Mouse (Mus musculus): Measurements from ENCODE around the gene Tmem82. TPM values are rescaled to one million over a fixed set of nuclear protein-coding genes. Genes with fewer than 3 reads are reported as not detected.

Tmem82 gene
- polyA plus RNA-seq, 1 experiment from 2014 or later, result 0.43 TPM

DNA sequence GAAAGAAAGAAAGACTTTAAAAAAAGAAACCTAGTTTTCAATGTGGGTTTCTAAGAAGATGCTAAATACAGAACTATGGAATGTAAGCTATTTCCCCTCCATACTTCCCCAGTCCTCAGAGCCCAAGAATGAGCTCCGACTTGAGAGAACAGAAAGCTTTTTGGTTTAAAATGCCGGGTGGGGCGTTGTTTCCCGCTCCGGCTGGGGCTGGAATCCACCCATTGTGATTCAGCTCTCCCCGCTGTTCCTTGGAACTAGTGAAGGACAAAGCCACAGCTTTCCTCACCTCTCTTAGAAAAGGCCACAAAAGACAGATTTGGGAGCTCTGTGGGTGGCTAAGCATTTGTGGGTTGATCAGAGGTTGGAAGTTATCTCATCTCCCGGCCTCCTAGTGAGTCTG is 53.1 kb downstream of the Tmem82 start:
- Histone ChIP-seq H3K4me1 (ENCODE audit: control insufficient read depth in 2 of 2, insufficient read depth in 2 of 2, low read length in 2 of 2) (peaks cover 3 to 5% of the 10 kb centered on the region in 2 experiments; a peak in 3 of 4 replicates), H3K27me3 (ENCODE audit: control insufficient read depth, insufficient read depth, low read length) (no peaks in the 10 kb centered on the region), H3K27ac (replicated peaks in 1 of 2; ENCODE audit: control insufficient read depth in 1 of 2, insufficient read depth in 1 of 2, low read depth in 2 of 2, low read length in 2 of 2) (peak overlapping the region in 1 of 2 experiments; percentile 48; a peak in 1 of 4 replicates), H3K4me3 (ENCODE audit: control insufficient read depth in 1 of 2, insufficient read depth in 1 of 2, low read depth in 1 of 2, low read length in 2 of 2) (no peak overlapping the region), H3K4me2 (ENCODE audit: low read length) (no peak overlapping the region), H3K9me3 (ENCODE audit: control insufficient read depth, low read length) (no peaks in the 10 kb centered on the region), H3K36me3 (ENCODE audit: control insufficient read depth, insufficient read depth, low read length) (no peaks in the 10 kb centered on the region), H3K9ac (ENCODE audit: low read length) (no peak overlapping the region)
- 42% methylated on average over 7 of the region's 7 CpGs for WGBS
- no peak for ATAC-seq (ENCODE audit: insufficient number of reproducible peaks, insufficient read depth, low FRiP score, low read depth)

DNA sequence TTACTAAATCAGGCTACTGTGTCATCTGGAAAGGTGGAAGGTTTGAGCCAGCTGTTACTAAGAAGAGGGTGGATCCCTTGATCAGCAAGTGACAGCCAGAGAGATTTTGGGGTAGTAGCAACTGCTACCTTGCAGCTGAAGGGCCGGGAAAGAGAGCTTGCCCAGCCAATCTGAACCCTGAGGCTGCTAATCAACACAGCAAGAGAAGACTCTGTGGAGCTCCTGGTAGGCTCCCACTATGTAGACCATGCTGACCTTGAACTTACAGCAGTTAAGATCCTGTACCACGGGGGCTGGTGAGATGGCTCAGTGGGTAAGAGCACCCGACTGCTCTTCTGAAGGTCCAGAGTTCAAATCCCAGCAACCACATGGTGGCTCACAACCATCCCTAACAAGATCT is 53.8 kb downstream of the Tmem82 start:
- H3K27ac ChIP-seq (replicated peaks in 1 of 2; ENCODE audit: control insufficient read depth in 1 of 2, insufficient read depth in 1 of 2, low read depth in 2 of 2, low read length in 2 of 2), result no peak overlapping the region
- ATAC-seq (ENCODE audit: insufficient number of reproducible peaks, insufficient read depth, low FRiP score, low read depth), result no peak
- no peaks in the 10 kb centered on the region; a peak in 1 of 4 replicates for H3K4me1 ChIP-seq (ENCODE audit: control insufficient read depth in 2 of 2, insufficient read depth in 2 of 2, low read length in 2 of 2)
- H3K36me3 ChIP-seq (ENCODE audit: control insufficient read depth, insufficient read depth, low read length), result no peaks in the 10 kb centered on the region
- H3K4me2 ChIP-seq (ENCODE audit: low read length), result no peak overlapping the region
- H3K27me3 ChIP-seq (ENCODE audit: control insufficient read depth, insufficient read depth, low read length), result no peaks in the 10 kb centered on the region
- no peak overlapping the region for H3K4me3 ChIP-seq (ENCODE audit: control insufficient read depth in 1 of 2, insufficient read depth in 1 of 2, low read depth in 1 of 2, low read length in 2 of 2)
- no peaks in the 10 kb centered on the region for H3K9me3 ChIP-seq (ENCODE audit: control insufficient read depth, low read length)
- no peak overlapping the region for H3K9ac ChIP-seq (ENCODE audit: low read length)
- WGBS, result 69% methylated on average over 3 of the region's 3 CpGs

DNA sequence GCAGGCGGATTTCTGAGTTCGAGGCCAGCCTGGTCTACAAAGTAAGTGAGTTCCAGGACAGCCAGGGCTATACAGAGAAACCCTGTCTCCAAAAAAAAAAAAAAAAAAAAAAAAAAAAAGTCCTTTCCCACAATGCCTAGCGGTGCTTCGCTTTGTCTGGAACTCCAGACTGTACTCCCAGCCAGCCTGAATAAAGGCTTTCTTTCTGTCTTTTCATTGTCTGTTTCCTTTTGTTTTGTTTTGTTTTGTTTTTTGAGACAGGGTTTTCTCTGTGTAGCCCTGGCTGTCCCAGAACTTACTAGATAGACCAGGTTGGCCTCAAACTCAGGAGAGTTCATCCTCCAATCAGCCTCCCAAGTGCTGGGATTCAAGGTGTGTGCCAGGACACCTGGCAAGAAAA is 54.2 kb downstream of the Tmem82 start:
- 94% methylated on average over 4 of the region's 4 CpGs for WGBS

More for the DNA sequence above, 54.2 kb downstream of the Tmem82 start:
- Histone ChIP-seq H3K27ac (replicated peaks in 1 of 2; ENCODE audit: control insufficient read depth in 1 of 2, insufficient read depth in 1 of 2, low read depth in 2 of 2, low read length in 2 of 2) (no peak overlapping the region), H3K9me3 (ENCODE audit: control insufficient read depth, low read length) (no peaks in the 10 kb centered on the region), H3K36me3 (ENCODE audit: control insufficient read depth, insufficient read depth, low read length) (no peaks in the 10 kb centered on the region), H3K27me3 (ENCODE audit: control insufficient read depth, insufficient read depth, low read length) (no peaks in the 10 kb centered on the region), H3K9ac (ENCODE audit: low read length) (no peak overlapping the region), H3K4me3 (ENCODE audit: control insufficient read depth in 1 of 2, insufficient read depth in 1 of 2, low read depth in 1 of 2, low read length in 2 of 2) (no peak overlapping the region), H3K4me1 (ENCODE audit: control insufficient read depth in 2 of 2, insufficient read depth in 2 of 2, low read length in 2 of 2) (peaks cover 0 to 3% of the 10 kb centered on the region in 2 experiments; a peak in 1 of 4 replicates), H3K4me2 (ENCODE audit: low read length) (no peak overlapping the region)
- no peak for ATAC-seq (ENCODE audit: insufficient number of reproducible peaks, insufficient read depth, low FRiP score, low read depth)

Other genes starting within 250 kb of the Tmem82 start
- gene Clcnka, start 219.9 kb downstream of the Tmem82 start, polyA plus RNA-seq (2014; fragmentation: Nextera tagmentation; extraction: Ambion mirVana), result not detected in 2 replicates
- 0.26 and 1.1 TPM in 2 replicates for gene Clcnkb, start 202.6 kb downstream of the Tmem82 start, polyA plus RNA-seq (2014; fragmentation: Nextera tagmentation; extraction: Ambion mirVana)
- 172 and 266 TPM in 2 replicates for gene Hspb7, start 197.9 kb downstream of the Tmem82 start, polyA plus RNA-seq (2014; fragmentation: Nextera tagmentation; extraction: Ambion mirVana)
- gene Srarp, start 182.5 kb downstream of the Tmem82 start, polyA plus RNA-seq (2014; fragmentation: Nextera tagmentation; extraction: Ambion mirVana), result not detected in 2 replicates
- 16.2 and 18.8 TPM in 2 replicates for gene Zbtb17, start 174.0 kb downstream of the Tmem82 start, polyA plus RNA-seq (2014; fragmentation: Nextera tagmentation; extraction: Ambion mirVana)
- gene Spen, start 80.0 kb downstream of the Tmem82 start, polyA plus RNA-seq (2014; fragmentation: Nextera tagmentation; extraction: Ambion mirVana), result 9.6 and 10.7 TPM in 2 replicates
- gene Fblim1, start 12.5 kb downstream of the Tmem82 start, polyA plus RNA-seq (2014; fragmentation: Nextera tagmentation; extraction: Ambion mirVana), result 45.2 and 45.7 TPM in 2 replicates
- 0.09 and 0.19 TPM in 2 replicates for gene Slc25a34, start 5.2 kb upstream of the Tmem82 start, polyA plus RNA-seq (2014; fragmentation: Nextera tagmentation; extraction: Ambion mirVana)
- 6.6 and 7.8 TPM in 2 replicates for gene Plekhm2, start 46.3 kb upstream of the Tmem82 start, polyA plus RNA-seq (2014; fragmentation: Nextera tagmentation; extraction: Ambion mirVana)
- 0.72 and 2.1 TPM in 2 replicates for gene Rsc1a1, start 67.0 kb upstream of the Tmem82 start, polyA plus RNA-seq (2014; fragmentation: Nextera tagmentation; extraction: Ambion mirVana)
- 12.0 and 12.1 TPM in 2 replicates for gene Ddi2, start 104.8 kb upstream of the Tmem82 start, polyA plus RNA-seq (2014; fragmentation: Nextera tagmentation; extraction: Ambion mirVana)
- 1.1 and 1.4 TPM in 2 replicates for gene Agmat, start 128.0 kb upstream of the Tmem82 start, polyA plus RNA-seq (2014; fragmentation: Nextera tagmentation; extraction: Ambion mirVana)
- gene Dnajc16, start 172.3 kb upstream of the Tmem82 start, polyA plus RNA-seq (2014; fragmentation: Nextera tagmentation; extraction: Ambion mirVana), result 3.6 and 4.4 TPM in 2 replicates
- gene Casp9, start 175.0 kb upstream of the Tmem82 start, polyA plus RNA-seq (2014; fragmentation: Nextera tagmentation; extraction: Ambion mirVana), result 15.2 and 15.4 TPM in 2 replicates
- not detected in 2 replicates for gene Cela2a, start 207.5 kb upstream of the Tmem82 start, polyA plus RNA-seq (2014; fragmentation: Nextera tagmentation; extraction: Ambion mirVana)
- gene Ctrc, start 227.7 kb upstream of the Tmem82 start, polyA plus RNA-seq (2014; fragmentation: Nextera tagmentation; extraction: Ambion mirVana), result not detected in 2 replicates